Mouse (Mus musculus): ENCODE results near the gene Aven. TPM values are rescaled to one million over a fixed set of nuclear protein-coding genes. Genes with fewer than 3 reads are reported as not detected.

Gene Aven
- polyA plus RNA-seq, 1 experiment from 2014 or later: 8.7 TPM

- Histone ChIP-seq H3K27me3 (ENCODE audit: control insufficient read depth, insufficient read depth, low read length) (no peaks in the 10 kb centered on the region), H3K9me3 (ENCODE audit: control insufficient read depth, low read length) (no peaks in the 10 kb centered on the region), H3K4me1 (ENCODE audit: control insufficient read depth, insufficient read depth, low read length) (no peaks in the 10 kb centered on the region), H3K4me2 (ENCODE audit: low read depth, severe bottlenecking) (no peak overlapping the region), H3K36me3 (ENCODE audit: control insufficient read depth, insufficient read depth, low read length) (no peaks in the 10 kb centered on the region), H3K27ac (replicated peaks; ENCODE audit: low read depth, low read length) (no peak overlapping the region), H3K4me3 (ENCODE audit: low read depth, low read length) (no peak overlapping the region), H3K9ac (ENCODE audit: low read length) (no peak overlapping the region)
- ATAC-seq (ENCODE audit: insufficient number of reproducible peaks, low FRiP score, low TSS enrichment, low read depth) (no peak), DNase-seq (ENCODE audit: low spot score) (no peak)
- WGBS: 0% methylated on average over 2 of the region's 2 CpGs
Measured at GRCm38 (mm10) chr2:112481564-112481963, 11.2 kb upstream of the Aven start.

GRCm38 (mm10) chr2:112482533-112483333 is 10.0 kb upstream of the Aven start:
- 82% methylated on average over 5 of the region's 5 CpGs for whole genome bisulfite sequencing
- H3K36me3 ChIP-seq (ENCODE audit: control insufficient read depth, insufficient read depth, low read length): no peaks in the 10 kb centered on the region
- H3K4me1 ChIP-seq (ENCODE audit: control insufficient read depth, insufficient read depth, low read length): no peaks in the 10 kb centered on the region
- DNase-seq (ENCODE audit: low spot score): no peak
- no peak for ATAC-seq (ENCODE audit: insufficient number of reproducible peaks, low FRiP score, low TSS enrichment, low read depth)
- no peak overlapping the region for H3K4me2 ChIP-seq (ENCODE audit: low read depth, severe bottlenecking)
- no peak overlapping the region for H3K9ac ChIP-seq (ENCODE audit: low read length)
- H3K27me3 ChIP-seq (ENCODE audit: control insufficient read depth, insufficient read depth, low read length): no peaks in the 10 kb centered on the region
- H3K27ac ChIP-seq (replicated peaks; ENCODE audit: low read depth, low read length): no peak overlapping the region
- H3K9me3 ChIP-seq (ENCODE audit: control insufficient read depth, low read length): no peaks in the 10 kb centered on the region
- H3K4me3 ChIP-seq (ENCODE audit: low read depth, low read length): no peak overlapping the region

GRCm38 (mm10) chr2:112483334-112483651 is 9.5 kb upstream of the Aven start:
- Histone ChIP-seq H3K9ac (ENCODE audit: low read length) (no peak overlapping the region), H3K4me2 (ENCODE audit: low read depth, severe bottlenecking) (no peak overlapping the region), H3K4me3 (ENCODE audit: low read depth, low read length) (no peak overlapping the region), H3K36me3 (ENCODE audit: control insufficient read depth, insufficient read depth, low read length) (no peaks in the 10 kb centered on the region), H3K27ac (replicated peaks; ENCODE audit: low read depth, low read length) (no peak overlapping the region), H3K4me1 (ENCODE audit: control insufficient read depth, insufficient read depth, low read length) (no peaks in the 10 kb centered on the region), H3K27me3 (ENCODE audit: control insufficient read depth, insufficient read depth, low read length) (no peaks in the 10 kb centered on the region), H3K9me3 (ENCODE audit: control insufficient read depth, low read length) (no peaks in the 10 kb centered on the region)
- DNase-seq (ENCODE audit: low spot score) (no peak), ATAC-seq (ENCODE audit: insufficient number of reproducible peaks, low FRiP score, low TSS enrichment, low read depth) (no peak)
- WGBS: 86% methylated on average over 2 of the region's 2 CpGs

GRCm38 (mm10) chr2:112484886-112485285 is 7.9 kb upstream of the Aven start:
- H3K4me3 ChIP-seq (ENCODE audit: low read depth, low read length): no peak overlapping the region
- no peaks in the 10 kb centered on the region for H3K9me3 ChIP-seq (ENCODE audit: control insufficient read depth, low read length)
- H3K4me1 ChIP-seq (ENCODE audit: control insufficient read depth, insufficient read depth, low read length): no peaks in the 10 kb centered on the region
- WGBS: 80% methylated on average over 2 of the region's 2 CpGs
- no peak overlapping the region for H3K27ac ChIP-seq (replicated peaks; ENCODE audit: low read depth, low read length)
- no peaks in the 10 kb centered on the region for H3K27me3 ChIP-seq (ENCODE audit: control insufficient read depth, insufficient read depth, low read length)
- H3K4me2 ChIP-seq (ENCODE audit: low read depth, severe bottlenecking): no peak overlapping the region
- no peak for ATAC-seq (ENCODE audit: insufficient number of reproducible peaks, low FRiP score, low TSS enrichment, low read depth)
- H3K9ac ChIP-seq (ENCODE audit: low read length): no peak overlapping the region
- H3K36me3 ChIP-seq (ENCODE audit: control insufficient read depth, insufficient read depth, low read length): no peaks in the 10 kb centered on the region
- no peak for DNase-seq (ENCODE audit: low spot score)

GRCm38 (mm10) chr2:112490483-112491196 is 2.1 kb upstream of the Aven start:
- H3K4me3 ChIP-seq (ENCODE audit: low read depth, low read length): no peak overlapping the region
- no peaks in the 10 kb centered on the region for H3K36me3 ChIP-seq (ENCODE audit: control insufficient read depth, insufficient read depth, low read length)
- H3K27ac ChIP-seq (replicated peaks; ENCODE audit: low read depth, low read length): no peak overlapping the region
- no peaks in the 10 kb centered on the region for H3K9me3 ChIP-seq (ENCODE audit: control insufficient read depth, low read length)
- H3K4me2 ChIP-seq (ENCODE audit: low read depth, severe bottlenecking): no peak overlapping the region
- no peaks in the 10 kb centered on the region for H3K27me3 ChIP-seq (ENCODE audit: control insufficient read depth, insufficient read depth, low read length)
- DNase-seq (ENCODE audit: low spot score) (no peak), ATAC-seq (ENCODE audit: insufficient number of reproducible peaks, low FRiP score, low TSS enrichment, low read depth) (no peak)
- WGBS: 84% methylated on average over 11 of the region's 11 CpGs
- H3K9ac ChIP-seq (ENCODE audit: low read length): no peak overlapping the region
- H3K4me1 ChIP-seq (ENCODE audit: control insufficient read depth, insufficient read depth, low read length): no peaks in the 10 kb centered on the region; the same call in 1 of the 2 replicates

GRCm38 (mm10) chr2:112491629-112492028 is 1.1 kb upstream of the Aven start:
- Histone ChIP-seq H3K4me3 (ENCODE audit: low read depth, low read length) (no peak overlapping the region), H3K9me3 (ENCODE audit: control insufficient read depth, low read length) (no peaks in the 10 kb centered on the region), H3K4me1 (ENCODE audit: control insufficient read depth, insufficient read depth, low read length) (no peaks in the 10 kb centered on the region; the same call in 1 of the 2 replicates), H3K27me3 (ENCODE audit: control insufficient read depth, insufficient read depth, low read length) (no peaks in the 10 kb centered on the region), H3K4me2 (ENCODE audit: low read depth, severe bottlenecking) (no peak overlapping the region), H3K27ac (replicated peaks; ENCODE audit: low read depth, low read length) (no peak overlapping the region), H3K36me3 (ENCODE audit: control insufficient read depth, insufficient read depth, low read length) (no peaks in the 10 kb centered on the region), H3K9ac (ENCODE audit: low read length) (no peak overlapping the region)
- no peak for DNase-seq (ENCODE audit: low spot score)
- ATAC-seq (ENCODE audit: insufficient number of reproducible peaks, low FRiP score, low TSS enrichment, low read depth): no peak
- 80% methylated on average over 5 of the region's 5 CpGs for WGBS

- no peaks in the 10 kb centered on the region for H3K36me3 ChIP-seq (ENCODE audit: control insufficient read depth, insufficient read depth, low read length)
- H3K27me3 ChIP-seq (ENCODE audit: control insufficient read depth, insufficient read depth, low read length): no peaks in the 10 kb centered on the region
- H3K4me2 ChIP-seq (ENCODE audit: low read depth, severe bottlenecking): peak overlapping the region; percentile 60
- H3K9me3 ChIP-seq (ENCODE audit: control insufficient read depth, low read length): no peaks in the 10 kb centered on the region
- H3K4me1 ChIP-seq (ENCODE audit: control insufficient read depth, insufficient read depth, low read length): no peaks in the 10 kb centered on the region; the same call in 1 of the 2 replicates
- peak; percentile 50 for DNase-seq (ENCODE audit: low spot score)
- ATAC-seq (ENCODE audit: insufficient number of reproducible peaks, low FRiP score, low TSS enrichment, low read depth): no peak; the same call in 1 of the 2 replicates
- peak overlapping the region; percentile 99 for H3K9ac ChIP-seq (ENCODE audit: low read length)
- WGBS: 8% methylated on average over 9 of the region's 9 CpGs
- H3K4me3 ChIP-seq (ENCODE audit: low read depth, low read length): peak overlapping the region; percentile 52
- peak overlapping the region; percentile 97 for H3K27ac ChIP-seq (replicated peaks; ENCODE audit: low read depth, low read length)
Measured at GRCm38 (mm10) chr2:112492431-112492855, 321 bp upstream of the Aven start.

GRCm38 (mm10) chr2:112493539-112494260 is 936 bp downstream of the Aven start:
- Histone ChIP-seq H3K9ac (ENCODE audit: low read length) (peak overlapping the region; percentile 99), H3K4me2 (ENCODE audit: low read depth, severe bottlenecking) (peak overlapping the region; percentile 60), H3K4me1 (ENCODE audit: control insufficient read depth, insufficient read depth, low read length) (no peaks in the 10 kb centered on the region; the same call in 1 of the 2 replicates), H3K36me3 (ENCODE audit: control insufficient read depth, insufficient read depth, low read length) (no peaks in the 10 kb centered on the region), H3K9me3 (ENCODE audit: control insufficient read depth, low read length) (no peaks in the 10 kb centered on the region), H3K27me3 (ENCODE audit: control insufficient read depth, insufficient read depth, low read length) (no peaks in the 10 kb centered on the region), H3K27ac (replicated peaks; ENCODE audit: low read depth, low read length) (peak overlapping the region; percentile 97), H3K4me3 (ENCODE audit: low read depth, low read length) (peak overlapping the region; percentile 52)
- DNase-seq (ENCODE audit: low spot score): no peak
- ATAC-seq (ENCODE audit: insufficient number of reproducible peaks, low FRiP score, low TSS enrichment, low read depth): no peak
- WGBS: 43% methylated on average over 11 of the region's 11 CpGs

Measured in limb, embryonic 11.5 days (tissue).